Mouse (Mus musculus) midbrain, embryonic 10.5 days (tissue): ENCODE measurements around the gene Cyp26a1. TPM values are rescaled to one million over a fixed set of nuclear protein-coding genes. Genes with fewer than 3 reads are reported as not detected.
A peak's percentile ranks its signal among the peaks of the same experiment; 100 is the strongest.

Source experiments
- DNase-seq: peaks from one replicate; pipeline ENCODE4 v3.0.0-alpha.2; 2017; ENCODE audit warnings: low spot score
- H3K27ac ChIP-seq: fragments of 300-500 bp; sonication (generic); replicated peaks from 2 replicates; pipeline ENCODE4 v1.5.1; 2016; ENCODE audit warnings: mild to moderate bottlenecking
- H3K27me3 ChIP-seq: fragments of 300-500 bp; sonication (generic); 2 replicates; pipeline ENCODE4 v1.6.1; 2016; ENCODE audit warnings: low read depth, mild to moderate bottlenecking; ENCODE audit not compliant: poor library complexity, severe bottlenecking
- H3K36me3 ChIP-seq: fragments of 300-500 bp; sonication (generic); 2 replicates; pipeline ENCODE4 v1.6.1; 2016; ENCODE audit warnings: mild to moderate bottlenecking, moderate library complexity
- H3K4me1 ChIP-seq: fragments of 300-500 bp; sonication (generic); 2 replicates; pipeline ENCODE4 v1.6.1; 2016
- H3K4me3 ChIP-seq: fragments of 300-500 bp; sonication (generic); 2 replicates; pipeline ENCODE4 v1.5.1; 2016; ENCODE audit warnings: mild to moderate bottlenecking, moderate library complexity
- H3K9me3 ChIP-seq: fragments of 300-500 bp; sonication (generic); replicated peaks from 2 replicates; pipeline ENCODE4 v1.6.1; 2016; ENCODE audit warnings: mild to moderate bottlenecking
- WGBS: fragments of 180-500 bp; shearing (Covaris S2); methylation state at CpG from one replicate; pipeline ENCODE4 v1.1.7; 2016; 5-methylcytosine and 5-hydroxymethylcytosine counted together
- polyA plus RNA-seq: library from polyadenylated mRNA; unstranded; fragments of >200 nt; fragmentation: Nextera tagmentation; extraction: Ambion mirVana; gene quantifications from 2 replicates; pipeline ENCODE4 v1.2.1, GENCODE M21; 2016

Gene Cyp26a1
- polyA plus RNA-seq, 1 experiment from 2014 or later: 3.2 TPM

DNA sequence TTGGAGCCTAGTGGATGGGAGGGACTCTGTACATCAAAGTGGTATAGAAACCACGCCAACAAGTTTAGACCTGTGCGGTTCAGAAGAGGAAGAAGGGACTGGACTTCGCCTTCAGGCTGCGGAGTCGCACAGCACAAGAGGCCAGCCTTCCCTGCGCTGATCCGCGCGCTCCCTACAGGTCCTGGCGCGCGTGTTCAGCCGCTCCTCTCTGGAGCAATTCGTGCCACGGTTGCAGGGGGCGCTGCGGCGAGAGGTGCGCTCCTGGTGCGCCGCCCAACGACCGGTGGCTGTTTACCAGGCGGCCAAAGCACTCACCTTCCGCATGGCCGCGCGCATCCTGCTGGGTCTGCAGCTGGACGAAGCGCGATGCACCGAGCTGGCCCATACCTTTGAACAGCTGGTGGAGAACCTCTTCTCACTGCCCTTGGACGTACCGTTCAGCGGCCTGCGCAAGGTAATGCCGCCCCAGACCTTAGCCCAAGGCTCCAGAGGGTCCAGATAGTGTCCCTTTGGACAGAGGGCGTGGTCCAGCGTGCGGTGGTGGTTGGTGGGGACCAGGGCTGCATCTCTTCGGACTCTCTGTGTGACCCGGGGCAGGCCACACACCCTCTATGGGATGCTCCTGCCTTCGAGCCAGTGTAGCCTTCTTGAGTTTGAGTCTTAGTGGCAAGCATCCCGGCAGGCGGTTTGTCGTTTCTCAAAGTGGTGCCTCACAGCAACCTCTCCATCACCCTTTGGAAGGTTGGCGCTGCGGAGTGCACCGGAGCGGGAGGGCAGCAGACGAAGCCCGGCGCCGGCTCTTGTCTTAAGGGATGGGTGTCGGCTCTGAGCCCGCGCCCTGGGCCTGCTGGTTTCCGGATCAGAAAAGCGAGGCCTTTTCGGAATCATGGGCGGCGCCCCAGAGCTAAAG is 10.4 kb upstream of the Cyp26a1 start:
- WGBS: 3% methylated on average over 62 of the region's 62 CpGs
- DNase-seq: peak; percentile 53
- H3K4me1 ChIP-seq: peaks cover 37% of the 10 kb centered on the region
- no peak overlapping the region for H3K27ac ChIP-seq
- H3K9me3 ChIP-seq: no peaks in the 10 kb centered on the region
- peak overlapping the region; percentile 27; the same call in 1 of the 2 replicates for H3K4me3 ChIP-seq
- peaks cover 100% of the 10 kb centered on the region for H3K27me3 ChIP-seq
- no peaks in the 10 kb centered on the region for H3K36me3 ChIP-seq

DNA sequence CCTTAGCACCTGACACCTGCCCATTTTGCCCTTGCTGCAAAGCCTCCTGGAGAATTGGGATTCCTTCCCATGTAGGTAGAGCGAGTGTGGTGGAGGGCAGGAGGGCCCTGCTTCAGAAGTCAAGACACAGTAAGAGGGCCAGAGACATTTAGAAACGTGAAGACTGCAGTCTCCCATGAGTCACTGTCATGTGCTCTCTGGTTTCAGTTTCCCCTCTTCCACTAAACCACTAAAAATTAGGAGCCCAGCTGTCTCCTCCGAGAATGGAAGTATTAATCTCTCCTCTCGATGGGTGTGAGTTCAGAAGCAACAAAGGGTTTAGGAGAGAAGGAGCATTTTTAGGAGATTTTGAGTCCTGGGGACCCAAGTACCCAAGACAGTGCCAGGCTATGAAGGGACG is 8.1 kb upstream of the Cyp26a1 start:
- 48% methylated on average over 5 of the region's 5 CpGs for WGBS

GRCm38 (mm10) chr19:37690716-37691115 is 6.9 kb upstream of the Cyp26a1 start:
- Histone ChIP-seq H3K27ac (no peak overlapping the region), H3K9me3 (no peaks in the 10 kb centered on the region), H3K4me3 (peak overlapping the region; percentile 36), H3K4me1 (peaks cover 41% of the 10 kb centered on the region), H3K27me3 (peaks cover 100% of the 10 kb centered on the region), H3K36me3 (no peaks in the 10 kb centered on the region)
- DNase-seq: peak; percentile 73
- 3% methylated on average over 29 of the region's 29 CpGs for WGBS

More for the DNA sequence above, 8.1 kb upstream of the Cyp26a1 start:
- Histone ChIP-seq H3K36me3 (no peaks in the 10 kb centered on the region), H3K27ac (no peak overlapping the region), H3K4me3 (no peak overlapping the region), H3K9me3 (no peaks in the 10 kb centered on the region), H3K4me1 (peaks cover 44% of the 10 kb centered on the region), H3K27me3 (peaks cover 100% of the 10 kb centered on the region)
- no peak for DNase-seq

DNA sequence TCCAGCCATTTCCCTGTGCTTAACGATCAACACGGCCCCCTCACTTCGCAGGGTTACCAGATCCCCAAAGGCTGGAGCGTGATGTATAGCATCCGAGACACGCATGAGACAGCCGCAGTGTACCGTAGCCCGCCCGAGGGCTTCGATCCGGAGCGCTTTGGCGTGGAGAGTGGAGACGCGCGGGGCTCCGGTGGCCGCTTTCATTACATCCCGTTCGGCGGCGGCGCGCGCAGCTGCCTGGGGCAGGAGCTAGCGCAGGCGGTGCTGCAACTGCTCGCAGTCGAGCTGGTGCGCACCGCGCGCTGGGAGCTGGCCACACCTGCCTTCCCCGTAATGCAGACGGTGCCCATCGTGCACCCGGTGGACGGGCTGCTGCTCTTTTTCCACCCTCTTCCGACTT is 4.7 kb upstream of the Cyp26a1 start:
- under 1% methylated on average over 40 of the region's 40 CpGs for WGBS
- peaks cover 100% of the 10 kb centered on the region for H3K27me3 ChIP-seq

GRCm38 (mm10) chr19:37695146-37695545 is 2.5 kb upstream of the Cyp26a1 start:
- no peaks in the 10 kb centered on the region for H3K9me3 ChIP-seq
- WGBS: 31% methylated on average over 13 of the region's 13 CpGs
- peaks cover 100% of the 10 kb centered on the region for H3K27me3 ChIP-seq
- H3K36me3 ChIP-seq: no peaks in the 10 kb centered on the region
- no peak for DNase-seq
- H3K4me3 ChIP-seq: no peak overlapping the region
- H3K4me1 ChIP-seq: peaks cover 59% of the 10 kb centered on the region
- no peak overlapping the region for H3K27ac ChIP-seq

More for the DNA sequence above, 4.7 kb upstream of the Cyp26a1 start:
- Histone ChIP-seq H3K9me3 (no peaks in the 10 kb centered on the region), H3K4me1 (peaks cover 44% of the 10 kb centered on the region), H3K27ac (no peak overlapping the region), H3K36me3 (no peaks in the 10 kb centered on the region), H3K4me3 (peak overlapping the region; percentile 50)
- peak; percentile 72 for DNase-seq

DNA sequence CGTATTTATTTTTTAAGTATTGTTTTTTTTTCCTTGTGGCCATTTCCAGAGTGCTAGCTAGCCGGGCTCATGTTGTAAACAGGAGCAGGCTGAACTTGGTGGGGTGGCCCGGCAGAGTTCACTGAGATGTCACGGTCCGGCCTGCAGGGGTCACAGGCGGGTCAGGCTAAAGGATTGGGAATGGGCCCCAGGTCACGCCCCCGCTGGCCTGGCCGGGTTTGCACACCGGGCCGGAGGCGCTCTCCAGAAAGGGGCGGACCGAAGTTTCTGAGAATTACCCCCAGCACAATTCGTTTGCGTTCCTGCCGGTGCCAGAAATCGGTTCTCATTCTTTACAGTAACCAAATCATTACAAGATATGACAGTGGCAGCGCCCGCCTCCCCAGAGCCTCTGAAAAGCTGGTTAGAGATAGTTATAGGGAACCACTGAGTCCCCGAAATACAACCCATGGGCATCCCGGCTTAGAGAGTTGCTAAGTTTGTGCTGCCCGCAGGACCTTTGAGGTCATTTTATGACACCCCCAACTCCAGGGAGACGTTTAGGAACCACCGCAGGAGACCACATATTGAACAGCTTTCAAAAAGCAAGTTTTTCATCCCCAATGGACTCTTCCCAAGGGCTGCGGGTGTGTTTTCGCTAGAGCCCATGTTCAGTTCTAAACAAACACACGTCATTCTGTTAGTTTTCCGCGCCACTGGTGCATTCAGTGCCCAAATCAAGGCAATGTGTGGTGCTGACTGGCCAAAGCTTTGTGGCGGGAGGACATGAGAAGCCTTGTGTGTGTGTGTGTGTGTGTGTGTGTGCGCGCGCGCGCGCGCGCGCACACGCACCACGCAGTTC is 1.6 kb upstream of the Cyp26a1 start:
- Histone ChIP-seq H3K36me3 (no peaks in the 10 kb centered on the region), H3K27me3 (peaks cover 100% of the 10 kb centered on the region), H3K9me3 (no peaks in the 10 kb centered on the region), H3K4me3 (peak overlapping the region; percentile 45), H3K27ac (no peak overlapping the region), H3K4me1 (peaks cover 54% of the 10 kb centered on the region)
- peak; percentile 61 for DNase-seq
- 3% methylated on average over 42 of the region's 42 CpGs for WGBS

GRCm38 (mm10) chr19:37696603-37697334 is 829 bp upstream of the Cyp26a1 start:
- H3K4me3 ChIP-seq: peak overlapping the region; percentile 45
- H3K27ac ChIP-seq: no peak overlapping the region
- H3K36me3 ChIP-seq: no peaks in the 10 kb centered on the region
- H3K9me3 ChIP-seq: no peaks in the 10 kb centered on the region
- peak; percentile 41 for DNase-seq
- peaks cover 100% of the 10 kb centered on the region for H3K27me3 ChIP-seq
- H3K4me1 ChIP-seq: peaks cover 54% of the 10 kb centered on the region
- WGBS: 2% methylated on average over 22 of the region's 22 CpGs

DNA sequence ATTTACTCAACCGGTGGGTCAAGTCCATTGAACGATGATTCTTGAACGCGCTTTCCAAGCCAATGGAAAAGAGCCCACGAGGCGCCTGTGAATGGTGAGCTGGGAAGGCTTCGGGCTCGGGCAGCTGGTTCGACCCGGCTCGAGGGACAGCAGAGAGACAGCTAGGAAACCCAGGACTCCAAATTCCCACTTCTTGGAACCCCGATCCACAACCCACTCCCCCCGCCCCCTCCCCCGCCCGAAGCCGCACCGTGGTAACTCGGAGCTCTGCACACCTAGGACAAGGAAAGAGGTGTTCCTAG is 312 bp upstream of the Cyp26a1 start:
- under 1% methylated on average over 18 of the region's 18 CpGs for WGBS
- H3K4me3 ChIP-seq: peak overlapping the region; percentile 45
- peaks cover 100% of the 10 kb centered on the region for H3K27me3 ChIP-seq
- H3K4me1 ChIP-seq: peaks cover 54% of the 10 kb centered on the region
- no peaks in the 10 kb centered on the region for H3K9me3 ChIP-seq
- no peak overlapping the region for H3K27ac ChIP-seq
- no peak for DNase-seq
- H3K36me3 ChIP-seq: no peaks in the 10 kb centered on the region

DNA sequence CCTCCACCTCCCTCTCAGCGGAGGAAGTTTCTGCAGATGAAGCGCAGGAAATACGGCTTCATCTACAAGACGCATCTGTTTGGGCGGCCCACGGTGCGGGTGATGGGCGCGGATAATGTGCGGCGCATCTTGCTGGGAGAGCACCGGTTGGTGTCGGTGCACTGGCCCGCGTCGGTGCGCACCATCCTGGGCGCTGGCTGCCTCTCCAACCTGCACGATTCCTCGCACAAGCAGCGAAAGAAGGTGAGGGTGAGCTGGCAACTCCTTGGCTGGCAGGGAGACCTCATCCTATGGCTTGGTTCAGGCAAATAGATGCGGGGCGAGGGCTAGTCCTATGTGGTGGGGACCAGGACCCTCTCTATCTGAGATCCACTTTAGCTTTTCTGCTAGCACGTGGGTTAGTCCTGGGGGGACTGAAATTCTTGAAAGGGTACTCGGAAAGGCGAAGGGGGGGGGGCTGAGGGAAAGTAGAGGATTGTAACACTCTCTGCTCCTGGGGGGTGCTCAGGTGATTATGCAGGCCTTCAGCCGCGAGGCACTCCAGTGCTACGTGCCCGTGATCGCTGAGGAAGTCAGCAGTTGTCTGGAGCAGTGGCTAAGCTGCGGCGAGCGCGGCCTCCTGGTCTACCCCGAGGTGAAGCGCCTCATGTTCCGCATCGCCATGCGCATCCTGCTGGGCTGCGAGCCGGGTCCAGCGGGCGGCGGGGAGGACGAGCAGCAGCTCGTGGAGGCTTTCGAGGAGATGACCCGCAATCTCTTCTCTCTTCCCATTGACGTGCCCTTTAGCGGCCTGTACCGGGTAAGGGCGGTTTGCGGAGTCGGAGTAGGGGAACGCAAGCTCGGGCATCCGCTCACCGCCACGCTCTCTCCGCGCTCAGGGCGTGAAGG is 919 bp downstream of the Cyp26a1 start:
- H3K9me3 ChIP-seq: no peaks in the 10 kb centered on the region
- H3K4me3 ChIP-seq: peak overlapping the region; percentile 45
- H3K27ac ChIP-seq: no peak overlapping the region
- H3K27me3 ChIP-seq: peaks cover 100% of the 10 kb centered on the region
- H3K4me1 ChIP-seq: peaks cover 44% of the 10 kb centered on the region
- peak; percentile 58 for DNase-seq
- under 1% methylated on average over 63 of the region's 63 CpGs for WGBS
- no peaks in the 10 kb centered on the region for H3K36me3 ChIP-seq

DNA sequence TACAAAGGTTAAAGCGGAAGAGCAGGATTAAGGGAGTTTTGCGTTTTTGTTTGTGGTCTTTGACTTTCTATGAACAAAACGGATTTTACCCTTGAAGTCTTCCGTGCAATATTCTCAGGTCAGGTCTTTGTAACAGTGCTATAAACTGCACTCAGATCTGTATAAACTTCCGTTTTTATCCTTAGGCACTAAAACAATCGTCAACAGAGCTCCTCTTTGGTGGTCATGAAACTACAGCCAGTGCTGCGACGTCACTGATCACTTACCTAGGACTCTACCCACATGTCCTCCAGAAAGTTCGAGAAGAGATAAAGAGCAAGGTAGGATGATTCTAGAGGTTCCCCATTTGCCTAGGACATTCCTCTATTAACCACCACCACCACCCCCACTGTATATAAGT is 2.1 kb downstream of the Cyp26a1 start:
- no peak overlapping the region for H3K4me3 ChIP-seq
- H3K4me1 ChIP-seq: peaks cover 44% of the 10 kb centered on the region
- H3K9me3 ChIP-seq: no peaks in the 10 kb centered on the region
- no peaks in the 10 kb centered on the region for H3K36me3 ChIP-seq
- 22% methylated on average over 9 of the region's 9 CpGs for WGBS
- no peak overlapping the region for H3K27ac ChIP-seq
- H3K27me3 ChIP-seq: peaks cover 100% of the 10 kb centered on the region
- DNase-seq: no peak

DNA sequence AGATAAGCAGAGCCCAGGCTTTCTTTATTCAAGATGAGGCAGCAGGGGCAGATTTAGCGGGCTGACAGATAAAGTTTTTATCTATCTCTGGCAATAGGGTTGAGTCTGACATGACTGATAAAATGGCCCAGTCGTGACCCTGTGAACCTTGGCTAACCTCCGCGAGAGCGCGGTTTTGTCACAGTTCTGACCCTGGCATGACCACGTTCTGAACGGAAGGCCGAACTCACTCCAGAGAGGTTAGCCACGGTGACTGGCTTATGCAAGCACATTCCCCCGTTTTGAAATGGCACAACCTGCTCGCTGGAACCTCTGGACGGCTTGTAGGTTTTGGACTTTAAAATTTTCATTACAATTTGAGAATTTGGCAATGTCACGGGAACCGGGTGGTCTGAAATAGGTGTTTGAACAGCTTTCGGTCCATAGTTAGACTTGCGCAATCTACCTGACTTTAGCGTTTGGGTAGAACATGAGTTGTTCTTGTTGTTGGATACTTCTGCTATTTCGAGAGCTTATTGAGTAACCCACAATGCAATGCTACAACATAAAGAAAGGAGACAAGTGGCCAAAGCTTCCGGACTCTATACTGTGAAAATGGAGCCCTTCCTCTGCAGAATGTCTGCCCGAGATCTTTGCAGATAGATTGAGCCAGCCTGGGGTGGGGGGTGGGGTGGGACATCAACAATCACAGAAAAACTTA is 4.9 kb downstream of the Cyp26a1 start:
- Histone ChIP-seq H3K9me3 (no peaks in the 10 kb centered on the region), H3K36me3 (no peaks in the 10 kb centered on the region), H3K4me3 (no peak overlapping the region), H3K27ac (no peak overlapping the region), H3K4me1 (peaks cover 18% of the 10 kb centered on the region), H3K27me3 (peaks cover 98% of the 10 kb centered on the region)
- no peak for DNase-seq
- 76% methylated on average over 21 of the region's 21 CpGs for WGBS
